Mouse (Mus musculus) hindbrain, embryonic 12.5 days (tissue): ENCODE results near the gene Gm28845. TPM values are rescaled to one million over a fixed set of nuclear protein-coding genes. Genes with fewer than 3 reads are reported as not detected.

ENCODE experiments used
- ATAC-seq: fragments of 200-750 bp; cut with Nextera tagmentation; 2 replicates; pipeline ENCODE4 v1.8.0; 2017; ENCODE audit warnings: moderate TSS enrichment; ENCODE audit not compliant: low FRiP score
- H3K27ac ChIP-seq: fragments of 300-500 bp; sonication (generic); 2 replicates; pipeline ENCODE4 v1.5.1; 2016; ENCODE audit warnings: mild to moderate bottlenecking
- H3K27me3 ChIP-seq: fragments of 300-500 bp; sonication (generic); 2 replicates; pipeline ENCODE4 v1.6.1; 2016; ENCODE audit warnings: mild to moderate bottlenecking
- H3K36me3 ChIP-seq: fragments of 300-500 bp; sonication (generic); 2 replicates; pipeline ENCODE4 v1.6.1; 2016; ENCODE audit warnings: mild to moderate bottlenecking
- H3K4me1 ChIP-seq: fragments of 300-500 bp; sonication (generic); 2 replicates; pipeline ENCODE4 v1.6.1; 2016
- H3K4me2 ChIP-seq: fragments of 300-500 bp; sonication (generic); replicated peaks from 2 replicates; pipeline ENCODE4 v1.6.1; 2016; ENCODE audit warnings: mild to moderate bottlenecking
- H3K4me3 ChIP-seq: fragments of 300-500 bp; sonication (generic); 2 replicates; pipeline ENCODE4 v1.5.1; 2016; ENCODE audit warnings: mild to moderate bottlenecking
- H3K9ac ChIP-seq: fragments of 300-500 bp; sonication (generic); 2 replicates; pipeline ENCODE4 v1.6.1; 2016; ENCODE audit warnings: mild to moderate bottlenecking, moderate library complexity
- H3K9me3 ChIP-seq: fragments of 300-500 bp; sonication (generic); replicated peaks from 2 replicates; pipeline ENCODE4 v1.6.1; 2016; ENCODE audit warnings: mild to moderate bottlenecking
- WGBS: fragments of 180-500 bp; shearing (Covaris S2); methylation state at CpG from one replicate; pipeline ENCODE4 v1.1.7; 2016; 5-methylcytosine and 5-hydroxymethylcytosine counted together
- polyA plus RNA-seq: library from polyadenylated mRNA; unstranded; fragments of >200 nt; fragmentation: Nextera tagmentation; extraction: Ambion mirVana; gene quantifications from 2 replicates; pipeline ENCODE4 v1.2.1, GENCODE M21; 2016

Gm28845 gene
- polyA plus RNA-seq, 1 experiment from 2014 or later: not detected

DNA sequence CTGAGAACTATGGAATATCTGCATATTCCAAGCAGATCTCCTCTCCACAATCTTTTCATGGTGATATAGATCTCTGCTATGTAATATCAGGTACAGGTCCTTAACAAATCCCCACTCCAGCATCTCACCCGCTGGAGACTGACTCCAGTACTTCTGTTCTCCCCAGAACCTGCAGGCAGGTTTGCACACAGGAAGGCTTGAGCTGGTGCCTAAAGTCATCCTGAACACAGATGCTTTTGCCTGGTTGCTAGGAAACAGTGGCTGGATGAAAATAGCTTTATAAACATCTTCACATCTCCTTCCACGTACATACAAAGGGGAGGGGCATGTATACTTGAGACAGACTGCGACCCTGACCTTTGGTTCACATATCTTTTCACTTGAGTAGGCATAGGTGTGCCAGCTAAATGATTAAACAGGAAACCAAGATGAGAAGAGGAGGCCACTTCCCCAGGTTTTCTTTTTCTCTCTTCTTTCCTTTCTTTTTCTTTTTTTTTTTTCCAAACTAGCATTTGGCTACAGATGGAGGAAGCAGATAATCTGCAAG, 10.3 kb upstream of the Gm28845 start:
- ATAC-seq: no peak
- Histone ChIP-seq H3K27ac (no peak overlapping the region), H3K36me3 (no peaks in the 10 kb centered on the region), H3K4me1 (no peaks in the 10 kb centered on the region), H3K4me3 (no peak overlapping the region), H3K9me3 (no peaks in the 10 kb centered on the region), H3K27me3 (no peaks in the 10 kb centered on the region), H3K4me2 (no peak overlapping the region), H3K9ac (no peak overlapping the region)
- WGBS: 80% methylated on average over 3 of the region's 3 CpGs

DNA sequence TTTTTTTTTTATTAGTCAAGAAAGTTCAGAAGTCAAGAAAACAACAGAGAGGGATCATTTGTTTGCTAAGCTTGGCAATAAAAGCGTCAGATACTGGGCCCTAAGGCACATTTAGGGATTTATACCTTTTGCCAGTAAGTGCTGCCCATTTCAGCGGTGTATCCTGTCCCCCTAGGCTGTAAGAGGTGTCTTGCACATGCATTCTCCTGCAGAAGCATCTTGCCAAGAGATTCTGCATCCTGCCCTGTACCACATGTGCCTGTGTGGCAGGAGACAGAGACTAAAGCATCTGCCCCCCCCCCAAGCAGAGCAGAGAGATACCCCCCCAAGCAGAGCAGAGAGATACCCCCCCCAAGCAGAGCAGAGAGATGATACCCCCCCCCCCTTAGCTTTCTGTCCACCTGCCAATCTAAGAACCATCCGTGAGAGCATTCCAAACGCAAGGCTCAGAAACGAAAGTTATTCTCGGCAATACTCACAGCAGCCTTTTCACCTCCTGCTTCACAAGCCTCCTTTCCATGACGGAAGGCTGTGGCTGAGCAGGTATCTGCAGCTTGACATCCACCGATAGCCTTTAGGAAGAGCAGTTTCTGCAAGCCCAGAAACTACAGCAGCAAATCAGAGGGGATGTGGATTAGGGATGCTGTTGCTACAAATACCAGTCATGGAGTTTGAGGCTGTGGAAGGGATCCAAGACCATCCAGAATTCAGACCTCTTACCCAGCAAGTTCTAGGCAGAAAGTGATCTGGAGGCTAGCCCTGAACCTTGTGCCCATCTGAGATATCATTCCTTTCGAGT, 3.4 kb upstream of the Gm28845 start, which contains the start of gene D630023F18Rik:
Gene D630023F18Rik (minus strand): TSS at position 641 of the 799 bp plus-strand sequence.
- WGBS: 27% methylated on average over 9 of the region's 9 CpGs
- ATAC-seq: no peak
- Histone ChIP-seq H3K9me3 (no peaks in the 10 kb centered on the region), H3K4me1 (no peaks in the 10 kb centered on the region), H3K4me2 (peak within 1 kb of the TSS; percentile 44), H3K27ac (no peak within 1 kb of the TSS), H3K9ac (no peak within 1 kb of the TSS), H3K4me3 (peak within 1 kb of the TSS; percentile 20; the same call in 1 of the 2 replicates), H3K36me3 (no peaks in the 10 kb centered on the region), H3K27me3 (no peaks in the 10 kb centered on the region)

DNA sequence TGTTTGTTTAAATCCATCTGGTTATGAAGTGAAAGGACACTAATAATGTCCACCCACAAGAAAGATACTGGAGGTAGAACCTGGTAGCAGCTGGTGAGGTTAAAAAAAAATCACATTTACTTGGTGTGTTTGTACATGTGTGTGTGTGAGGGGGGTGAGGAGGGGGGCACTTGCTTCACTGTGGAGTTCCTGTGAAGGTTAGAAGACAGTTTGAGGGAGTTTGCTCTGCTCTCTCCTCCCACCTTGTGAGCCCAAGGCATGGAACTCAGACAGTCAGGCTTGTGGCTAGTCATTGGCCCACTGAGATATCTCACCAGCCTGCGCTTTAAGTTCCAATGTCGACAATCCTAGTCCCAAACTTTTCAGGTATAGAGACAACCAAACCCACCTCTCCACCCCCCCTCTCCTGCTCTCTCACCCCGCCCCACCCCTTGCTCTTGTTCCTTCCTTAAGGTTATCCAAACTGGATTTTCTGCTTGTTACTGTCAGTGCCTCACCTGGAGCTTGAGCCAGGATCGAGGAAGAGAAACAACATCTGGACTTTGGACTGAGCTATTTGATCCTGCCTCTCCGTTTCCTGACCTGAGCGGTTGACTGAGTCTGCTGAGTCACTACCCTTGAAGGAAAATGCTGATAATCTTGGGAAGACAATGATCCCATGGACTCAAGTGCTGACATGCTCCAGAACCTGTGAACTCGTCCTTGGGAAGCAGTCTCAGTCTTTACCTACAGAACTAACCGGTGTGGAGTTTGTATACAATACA, 1.0 kb downstream of the Gm28845 start:
- H3K4me2 ChIP-seq: no peak overlapping the region
- no peaks in the 10 kb centered on the region for H3K36me3 ChIP-seq
- H3K27ac ChIP-seq: no peak overlapping the region
- H3K4me1 ChIP-seq: no peaks in the 10 kb centered on the region
- H3K9me3 ChIP-seq: no peaks in the 10 kb centered on the region
- WGBS: 70% methylated on average over 8 of the region's 8 CpGs
- H3K27me3 ChIP-seq: no peaks in the 10 kb centered on the region
- no peak for ATAC-seq
- no peak overlapping the region for H3K9ac ChIP-seq
- no peak overlapping the region for H3K4me3 ChIP-seq

DNA sequence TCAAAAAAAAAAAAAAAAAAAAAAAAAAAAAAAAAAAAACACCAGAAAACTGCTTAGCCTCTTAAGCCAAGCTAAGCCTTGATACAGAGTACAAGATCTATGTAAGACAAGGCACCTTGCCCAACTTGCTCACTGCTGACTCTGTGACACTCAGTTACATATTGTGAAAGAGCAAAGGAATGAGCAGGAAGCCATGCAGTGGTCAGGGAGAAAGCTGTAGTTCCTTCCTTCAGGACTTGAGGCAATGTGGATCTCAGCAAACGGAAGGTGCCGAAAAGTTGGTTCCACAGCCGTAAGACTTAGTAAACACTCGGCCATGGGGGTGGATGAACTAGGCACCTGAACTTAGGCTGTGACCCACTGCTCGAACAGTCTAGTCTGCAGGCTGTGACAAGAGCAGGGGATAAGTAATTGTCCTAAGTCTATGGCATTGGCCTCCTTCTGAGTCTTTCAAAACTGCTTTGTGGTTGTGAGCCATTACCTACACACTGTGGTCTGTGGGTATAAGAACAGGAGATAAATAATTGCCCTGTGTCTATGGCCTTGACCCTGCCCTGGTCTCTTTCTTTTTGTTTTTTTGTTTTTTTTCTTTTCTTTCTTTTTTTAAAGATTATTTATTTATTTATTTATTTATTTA, 5.7 kb downstream of the Gm28845 start:
- ATAC-seq: no peak
- H3K4me2 ChIP-seq: no peak overlapping the region
- 0 out of 2 replicates have a peak, but pooled peaks cover 2% of the 10 kb centered on the region for H3K4me1 ChIP-seq
- H3K27me3 ChIP-seq: no peaks in the 10 kb centered on the region
- no peak overlapping the region for H3K9ac ChIP-seq
- no peak overlapping the region for H3K4me3 ChIP-seq
- H3K27ac ChIP-seq: no peak overlapping the region
- 89% methylated on average over 5 of the region's 5 CpGs for WGBS
- no peaks in the 10 kb centered on the region for H3K9me3 ChIP-seq
- H3K36me3 ChIP-seq: no peaks in the 10 kb centered on the region

DNA sequence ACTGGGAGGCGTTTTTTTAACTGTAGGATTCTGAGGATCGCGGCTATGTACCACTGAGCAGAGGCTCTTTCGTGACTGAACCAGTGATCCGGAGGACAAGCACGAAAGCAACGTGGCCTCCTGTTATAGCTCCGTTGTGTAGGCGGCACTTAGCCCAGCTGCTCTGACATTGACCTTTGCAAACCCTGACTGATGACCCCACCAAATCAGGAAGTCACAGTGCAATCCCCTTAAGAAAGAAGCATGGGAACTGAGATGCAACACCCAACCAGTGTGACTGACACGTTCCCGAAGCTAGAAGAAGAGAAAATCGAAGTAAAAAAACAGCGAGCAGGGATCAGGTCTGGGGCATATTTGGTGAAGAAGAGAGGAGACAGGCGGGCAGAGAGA, 6.6 kb downstream of the Gm28845 start:
- Histone ChIP-seq H3K9ac (no peak overlapping the region), H3K4me3 (no peak overlapping the region), H3K4me1 (0 out of 2 replicates have a peak, but pooled peaks cover 2% of the 10 kb centered on the region), H3K9me3 (no peaks in the 10 kb centered on the region), H3K36me3 (no peaks in the 10 kb centered on the region), H3K27ac (no peak overlapping the region), H3K4me2 (peak overlapping the region; percentile 35), H3K27me3 (no peaks in the 10 kb centered on the region)
- 49% methylated on average over 14 of the region's 14 CpGs for WGBS
- ATAC-seq: no peak

DNA sequence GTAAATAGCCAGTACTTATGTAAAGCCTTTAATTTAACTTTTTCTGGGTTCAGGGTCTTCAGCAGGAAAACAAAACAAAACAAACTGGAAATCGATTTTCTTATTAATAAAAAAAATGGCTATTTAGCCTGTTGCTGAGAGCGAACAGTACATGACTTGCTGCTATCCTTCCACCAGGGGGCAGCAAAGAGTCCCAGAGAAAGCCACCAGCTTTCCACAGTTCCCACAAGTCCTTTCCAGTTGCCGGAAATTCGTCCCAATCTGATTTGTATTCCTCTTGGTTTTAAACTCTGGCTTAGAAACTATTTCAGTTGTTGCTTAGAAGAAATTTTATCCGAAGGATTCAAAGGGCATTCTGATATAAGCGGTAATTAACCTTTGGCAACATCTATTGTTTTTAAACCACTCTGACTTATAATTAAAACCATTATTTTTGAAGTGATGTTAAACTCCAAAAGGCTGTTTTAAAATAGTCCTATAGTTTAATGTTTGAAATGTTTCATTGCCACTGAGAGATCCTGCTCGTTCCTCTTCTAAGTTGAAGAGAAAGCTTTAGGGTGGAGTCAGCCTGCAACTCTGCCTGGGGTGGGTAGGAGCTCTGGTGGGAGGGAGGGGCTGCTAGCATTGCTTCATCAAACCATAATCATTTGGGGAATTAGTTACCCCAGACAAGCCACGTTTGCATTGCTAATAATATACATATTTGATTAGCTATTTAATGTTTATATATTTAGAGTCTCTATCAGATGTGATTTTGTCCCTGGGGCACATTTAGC, 7.1 kb downstream of the Gm28845 start:
- H3K27ac ChIP-seq: no peak overlapping the region
- WGBS: 12% methylated on average over 8 of the region's 8 CpGs
- H3K4me1 ChIP-seq: 0 out of 2 replicates have a peak, but pooled peaks cover 2% of the 10 kb centered on the region
- H3K9me3 ChIP-seq: no peaks in the 10 kb centered on the region
- H3K9ac ChIP-seq: no peak overlapping the region
- peak overlapping the region; percentile 35 for H3K4me2 ChIP-seq
- H3K4me3 ChIP-seq: no peak overlapping the region
- ATAC-seq: peak; percentile 58; the same call in 1 of the 2 replicates
- H3K36me3 ChIP-seq: no peaks in the 10 kb centered on the region
- H3K27me3 ChIP-seq: no peaks in the 10 kb centered on the region

DNA sequence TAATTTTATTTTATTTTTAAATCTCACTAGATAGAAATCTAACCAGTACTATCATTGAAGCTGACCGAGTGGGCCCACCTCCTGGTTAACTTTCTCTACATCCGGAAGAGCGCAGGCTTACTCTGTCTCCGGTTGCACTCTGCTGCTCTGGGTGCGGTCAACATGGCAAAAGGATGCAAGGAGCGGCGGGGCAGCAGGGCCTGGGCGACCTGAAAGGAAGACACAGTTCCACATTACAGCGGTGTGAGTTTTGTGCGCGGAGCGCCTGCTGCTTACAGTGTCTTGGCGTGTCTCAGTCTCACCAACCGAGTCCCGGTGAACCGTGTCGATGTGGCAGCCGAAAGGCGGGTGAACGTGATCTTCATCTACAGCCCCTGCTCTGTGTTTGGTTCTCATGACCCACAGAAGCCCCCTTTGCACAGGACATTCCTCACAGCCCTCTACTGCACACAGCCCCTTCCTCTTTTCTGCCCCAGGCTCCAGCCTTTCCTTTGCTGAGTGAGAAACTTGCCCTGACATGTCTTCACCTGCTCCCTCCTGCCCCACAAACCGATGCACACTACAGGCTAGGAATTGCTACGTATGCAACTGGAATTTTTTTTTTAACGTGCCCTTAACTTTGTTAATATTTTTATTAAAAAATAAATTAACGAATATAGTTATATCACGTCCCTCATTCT, 9.5 kb downstream of the Gm28845 start:
- H3K36me3 ChIP-seq: no peaks in the 10 kb centered on the region
- 77% methylated on average over 25 of the region's 25 CpGs for WGBS
- H3K4me2 ChIP-seq: no peak overlapping the region
- H3K4me3 ChIP-seq: no peak overlapping the region
- no peak overlapping the region for H3K27ac ChIP-seq
- no peak for ATAC-seq
- H3K9me3 ChIP-seq: no peaks in the 10 kb centered on the region
- no peak overlapping the region for H3K9ac ChIP-seq
- H3K4me1 ChIP-seq: 0 out of 2 replicates have a peak, but pooled peaks cover 2% of the 10 kb centered on the region
- no peaks in the 10 kb centered on the region for H3K27me3 ChIP-seq

DNA sequence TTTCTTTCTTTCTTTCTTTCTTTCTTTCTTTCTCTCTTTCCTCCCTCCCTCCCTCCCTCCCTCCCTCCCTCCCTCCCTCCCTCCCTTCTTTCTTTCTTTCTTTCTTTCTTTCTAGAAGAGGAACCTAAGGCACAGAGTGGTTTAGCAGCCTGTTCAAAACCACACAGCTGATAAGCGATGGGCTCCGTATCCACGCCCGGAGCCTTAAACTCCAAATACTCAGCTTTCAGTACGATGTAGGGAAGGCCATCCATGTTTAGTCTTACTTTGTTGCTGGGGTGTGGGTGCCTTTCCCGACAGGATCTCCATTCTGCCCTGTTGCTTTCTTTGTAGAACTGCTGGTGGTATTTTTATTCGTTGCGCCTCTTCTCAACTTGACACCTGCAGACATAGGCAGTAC, 10.2 kb downstream of the Gm28845 start:
- WGBS: 89% methylated on average over 8 of the region's 8 CpGs
- Histone ChIP-seq H3K36me3 (no peaks in the 10 kb centered on the region), H3K9me3 (no peaks in the 10 kb centered on the region), H3K9ac (no peak overlapping the region), H3K27ac (no peak overlapping the region), H3K27me3 (no peaks in the 10 kb centered on the region), H3K4me2 (no peak overlapping the region), H3K4me1 (0 out of 2 replicates have a peak, but pooled peaks cover 2% of the 10 kb centered on the region), H3K4me3 (no peak overlapping the region)
- ATAC-seq: no peak

DNA sequence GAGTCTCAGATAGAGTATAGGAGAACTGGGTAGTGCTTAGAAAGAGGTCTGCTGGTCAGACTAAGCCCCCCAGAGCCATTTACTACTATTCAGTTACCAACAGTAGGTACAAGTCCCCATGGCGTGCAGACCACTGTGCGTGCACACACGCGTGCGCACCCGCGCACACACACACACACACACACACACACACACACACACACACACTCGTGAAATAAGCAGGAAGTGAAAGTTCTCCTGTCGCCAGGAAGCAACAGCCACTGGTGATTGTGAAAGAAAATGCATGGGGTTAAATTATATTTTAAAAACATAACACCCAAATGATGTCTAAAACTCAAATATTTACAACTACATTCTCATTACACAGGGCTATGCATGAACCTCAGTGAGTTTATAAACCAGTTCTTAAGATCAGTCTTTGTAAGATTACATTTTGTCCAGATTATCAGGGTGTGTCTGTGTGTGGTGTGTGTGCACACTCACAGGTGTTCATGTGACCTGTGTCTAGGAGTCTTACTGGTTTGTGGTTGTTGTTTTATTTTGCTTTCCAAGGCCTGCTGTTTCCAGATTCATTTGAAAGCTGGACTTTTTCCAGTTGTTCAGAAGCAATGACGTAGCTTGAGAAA, 11.6 kb downstream of the Gm28845 start:
- Histone ChIP-seq H3K36me3 (no peaks in the 10 kb centered on the region), H3K9me3 (no peaks in the 10 kb centered on the region), H3K9ac (no peak overlapping the region), H3K4me3 (no peak overlapping the region), H3K27me3 (no peaks in the 10 kb centered on the region), H3K27ac (no peak overlapping the region), H3K4me1 (0 out of 2 replicates have a peak, but pooled peaks cover 2% of the 10 kb centered on the region), H3K4me2 (no peak overlapping the region)
- no peak for ATAC-seq
- 91% methylated on average over 10 of the region's 10 CpGs for WGBS

DNA sequence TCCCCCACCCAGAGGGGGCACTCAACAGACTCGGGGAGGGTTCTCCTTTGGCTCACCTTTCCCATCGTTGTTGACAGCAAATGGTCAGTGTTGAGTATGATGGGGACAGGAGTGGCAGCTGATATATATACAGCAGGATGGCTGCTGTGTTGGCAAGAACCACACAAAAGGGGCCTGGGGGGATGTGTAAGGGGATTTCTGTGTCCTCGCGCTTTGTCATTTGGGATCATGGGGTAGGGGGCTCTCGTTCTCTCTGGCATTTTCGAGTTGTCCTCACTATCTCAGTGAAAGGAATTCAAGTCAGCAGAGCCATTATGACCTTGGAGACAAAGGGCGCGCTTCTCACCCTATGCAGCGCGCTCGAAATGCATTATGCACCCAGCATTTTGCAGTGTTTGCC, 16.1 kb downstream of the Gm28845 start, which contains the start of gene Cryga:
Gene Cryga (minus strand): TSS at position 101 of the 400 bp plus-strand sequence.
- no peak within 1 kb of the TSS for H3K4me2 ChIP-seq
- no peaks in the 10 kb centered on the region for H3K9me3 ChIP-seq
- ATAC-seq: no peak
- H3K27ac ChIP-seq: no peak within 1 kb of the TSS
- no peak within 1 kb of the TSS for H3K9ac ChIP-seq
- no peak within 1 kb of the TSS for H3K4me3 ChIP-seq
- H3K27me3 ChIP-seq: no peaks in the 10 kb centered on the region
- no peaks in the 10 kb centered on the region for H3K4me1 ChIP-seq
- H3K36me3 ChIP-seq: no peaks in the 10 kb centered on the region
- WGBS: 89% methylated on average over 11 of the region's 11 CpGs

DNA sequence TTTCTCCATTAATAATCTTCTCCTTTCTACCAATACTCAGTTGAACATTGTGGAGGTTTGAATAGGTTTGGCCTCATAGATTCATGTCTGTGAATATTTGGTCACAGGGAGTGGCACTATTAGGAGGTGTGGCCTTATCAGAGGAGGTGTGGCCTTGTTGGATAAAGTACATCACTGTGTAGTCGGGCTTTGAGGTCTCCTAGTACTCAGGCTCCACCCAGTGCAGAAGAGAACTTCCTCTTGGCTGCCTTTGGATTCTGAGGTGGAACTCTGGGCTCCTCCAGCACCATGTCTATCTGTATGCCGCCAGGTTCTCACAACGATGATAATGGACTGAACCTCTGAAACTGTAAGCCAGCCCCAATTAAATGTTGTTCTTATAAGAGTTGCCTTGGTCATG, 22.4 kb downstream of the Gm28845 start:
- H3K4me1 ChIP-seq: no peaks in the 10 kb centered on the region
- no peak overlapping the region for H3K9ac ChIP-seq
- no peaks in the 10 kb centered on the region for H3K27me3 ChIP-seq
- WGBS: 88% methylated on average over 3 of the region's 3 CpGs
- H3K36me3 ChIP-seq: no peaks in the 10 kb centered on the region
- H3K9me3 ChIP-seq: no peaks in the 10 kb centered on the region
- no peak for ATAC-seq
- no peak overlapping the region for H3K4me2 ChIP-seq
- no peak overlapping the region for H3K27ac ChIP-seq
- no peak overlapping the region for H3K4me3 ChIP-seq
